Mouse (Mus musculus) frontal cortex, postnatal 14 days (tissue): ENCODE measurements around the gene Myo16.

ENCODE experiments used
- DNase-seq, 2 experiments: peaks; one replicate each; pipeline ENCODE4 v3.0.0; 2022; ENCODE audit warnings: low spot score in 2 of 2

Myo16 gene

DNA sequence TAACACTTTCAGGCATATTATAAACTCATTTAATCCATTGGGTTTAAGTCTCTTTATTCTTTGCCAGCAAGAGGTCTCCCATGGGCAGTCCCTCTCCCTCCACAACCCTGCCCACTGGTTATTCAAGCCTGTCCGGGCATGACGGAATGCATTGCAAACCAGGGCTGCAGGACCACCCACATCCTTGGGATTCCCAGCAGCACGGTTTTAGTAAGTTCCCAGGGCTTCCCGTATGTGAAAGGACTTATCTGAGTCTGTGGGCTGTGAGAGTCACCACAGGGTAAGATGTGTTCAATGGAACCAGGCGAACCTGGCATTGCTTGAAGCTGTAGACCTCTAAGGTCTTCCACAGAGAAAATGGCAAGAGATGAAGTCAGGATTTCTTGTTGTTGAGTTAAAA, 471.6 kb downstream of the Myo16 start:
- no peak for DNase-seq

DNA sequence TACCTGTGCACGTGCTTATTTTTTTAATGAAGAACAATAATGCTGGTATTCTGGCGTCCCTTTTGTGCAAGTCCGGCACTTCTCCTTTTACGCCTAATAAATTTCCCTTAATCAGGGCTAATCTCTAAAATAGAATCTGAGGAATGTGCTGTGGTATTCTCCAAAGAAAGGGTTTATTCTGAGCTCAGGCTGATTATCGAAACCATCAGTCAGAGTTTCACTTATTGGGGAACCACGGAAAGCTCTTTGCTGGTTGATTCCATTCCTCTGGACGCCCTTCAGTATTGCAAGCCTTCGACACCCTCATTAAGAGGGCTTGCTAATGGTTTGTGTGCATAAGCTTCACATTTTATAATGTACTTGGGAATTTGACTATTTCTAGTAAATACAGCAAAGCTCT, 475.0 kb downstream of the Myo16 start:
- no peak for DNase-seq

DNA sequence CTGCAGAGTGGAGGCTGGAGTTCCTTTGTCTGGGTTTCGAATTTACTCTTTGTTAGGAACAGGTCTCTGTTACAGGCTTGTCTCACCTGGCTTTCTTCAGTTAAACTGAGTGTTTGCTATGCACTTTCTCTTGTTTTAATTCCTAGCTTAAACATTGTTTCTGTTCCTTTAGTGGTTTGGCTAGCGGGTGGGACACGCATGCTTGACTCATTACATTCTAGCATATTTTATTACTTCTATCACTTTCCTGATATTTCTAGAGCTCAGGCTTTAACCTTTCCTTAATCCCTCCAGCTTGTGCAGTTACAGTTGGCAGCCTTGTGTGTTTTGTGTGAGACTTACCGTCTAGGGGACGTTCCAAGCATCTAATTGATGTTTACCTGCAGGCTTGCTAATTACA, 476.2 kb downstream of the Myo16 start:
- DNase-seq: no peak

DNA sequence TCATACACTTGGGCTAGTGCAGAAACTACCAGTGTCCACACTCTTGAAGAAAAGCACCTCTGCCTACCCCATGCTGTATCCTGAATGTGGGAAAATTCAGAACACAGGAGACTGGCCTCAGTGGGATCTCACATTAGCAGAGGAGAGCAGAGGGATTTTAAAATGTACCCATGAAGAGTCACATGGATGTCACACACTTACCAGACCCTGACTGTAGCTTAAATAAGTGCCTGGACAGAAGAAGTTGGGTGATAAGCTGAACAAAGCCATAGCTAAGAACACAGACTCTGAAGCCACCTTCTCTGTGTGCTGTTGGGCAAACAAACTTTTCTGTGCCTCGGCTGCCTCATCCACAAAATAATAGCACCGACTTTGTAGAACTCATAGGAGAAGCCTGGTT, 477.3 kb downstream of the Myo16 start:
- no peak for DNase-seq

DNA sequence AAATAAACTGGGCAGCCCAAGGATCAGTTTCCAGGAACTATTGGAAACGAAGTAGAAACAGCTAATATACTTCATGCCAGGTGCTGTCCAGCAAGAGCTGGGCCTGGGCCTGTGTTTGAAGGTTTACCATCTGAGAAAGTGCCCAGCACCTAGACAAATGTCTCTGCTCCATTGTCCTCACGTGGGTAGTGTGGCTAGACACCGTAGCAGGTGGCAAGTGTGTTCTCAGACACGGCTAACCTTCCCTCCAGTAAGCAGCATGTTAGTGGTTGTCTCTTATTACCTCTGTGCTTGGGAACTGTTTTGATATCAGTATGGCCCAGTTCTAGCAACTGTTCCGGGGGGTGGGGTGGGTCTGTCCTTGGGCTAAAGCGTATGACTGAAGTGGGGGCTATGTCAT, 478.9 kb downstream of the Myo16 start:
- no peak for DNase-seq

DNA sequence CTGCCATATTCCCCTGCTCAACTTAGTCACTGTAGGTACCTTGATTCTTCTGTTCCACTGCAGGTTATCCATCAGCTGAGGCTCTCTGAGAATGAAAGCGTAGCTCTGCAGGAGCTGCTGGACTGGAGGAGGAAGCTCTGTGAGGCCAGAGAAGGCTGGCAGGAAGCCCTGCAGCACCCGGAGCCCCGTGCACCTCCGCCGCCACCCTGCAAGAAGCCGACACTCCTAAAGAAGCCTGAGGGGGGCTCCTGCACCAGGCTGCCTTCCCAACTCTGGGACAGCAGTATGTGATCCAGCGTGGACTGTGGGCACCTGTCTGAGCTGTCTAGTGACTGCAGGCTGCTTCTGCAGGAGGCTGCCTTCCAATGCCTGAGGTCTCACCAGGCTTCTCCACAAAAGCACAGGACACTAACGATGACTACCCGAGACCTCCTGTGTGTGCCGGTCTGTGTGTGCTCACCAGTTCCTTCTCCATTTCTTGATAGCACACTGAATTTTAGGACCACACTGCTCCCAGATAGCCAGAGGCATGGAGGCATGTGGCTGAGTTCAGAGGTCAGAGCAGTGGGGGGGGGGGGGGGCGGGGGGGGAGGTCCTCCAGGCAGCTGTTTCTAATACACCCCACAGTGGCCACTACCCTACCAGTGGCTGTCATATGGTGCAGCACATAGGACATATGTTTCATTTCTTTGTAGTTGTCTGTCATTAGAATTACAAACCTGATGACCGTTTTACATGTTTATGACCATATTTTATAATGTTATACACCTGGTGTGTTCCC, 479.8 kb downstream of the Myo16 start:
- DNase-seq: no peak

DNA sequence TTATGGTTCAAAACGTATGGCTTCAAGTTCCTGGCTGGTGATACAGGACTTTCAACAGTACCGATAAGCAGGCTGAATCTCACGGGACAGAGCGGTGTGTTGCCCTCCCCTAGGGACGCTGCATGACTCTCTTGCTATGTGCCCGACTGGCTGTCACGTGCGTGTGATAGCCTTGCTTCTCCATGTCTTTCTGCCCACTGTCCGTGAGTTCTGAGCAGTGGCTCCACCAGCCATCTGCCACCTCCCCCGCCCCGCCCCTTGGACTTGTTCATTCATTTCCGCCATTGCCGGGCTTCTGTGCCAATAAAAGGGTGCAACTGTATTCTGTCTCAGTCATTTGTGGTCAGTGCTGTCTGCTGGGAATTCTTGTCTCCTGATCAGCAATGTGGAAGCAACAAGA, 480.7 kb downstream of the Myo16 start:
- peak in 1 of 2 experiments; percentile 12 for DNase-seq

DNA sequence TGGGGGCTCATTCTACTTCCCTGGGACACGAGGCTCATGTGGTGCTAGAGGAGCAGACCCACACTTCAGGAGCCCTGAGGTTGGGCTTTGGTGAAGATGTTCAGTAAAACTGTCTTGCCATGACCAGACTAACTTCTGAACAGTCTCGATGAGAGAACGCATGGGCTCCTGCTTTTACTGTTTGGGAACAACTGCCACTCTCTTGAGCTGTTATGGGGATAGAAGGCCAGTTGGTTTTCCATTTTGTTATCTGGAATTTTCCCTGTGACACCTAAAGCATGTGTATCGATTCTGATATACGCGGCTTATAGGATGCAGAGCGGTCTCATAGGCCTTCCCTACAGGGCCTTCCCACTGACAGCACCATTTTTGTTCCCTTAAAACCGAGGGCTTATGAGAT, 485.2 kb downstream of the Myo16 start:
- no peak for DNase-seq

DNA sequence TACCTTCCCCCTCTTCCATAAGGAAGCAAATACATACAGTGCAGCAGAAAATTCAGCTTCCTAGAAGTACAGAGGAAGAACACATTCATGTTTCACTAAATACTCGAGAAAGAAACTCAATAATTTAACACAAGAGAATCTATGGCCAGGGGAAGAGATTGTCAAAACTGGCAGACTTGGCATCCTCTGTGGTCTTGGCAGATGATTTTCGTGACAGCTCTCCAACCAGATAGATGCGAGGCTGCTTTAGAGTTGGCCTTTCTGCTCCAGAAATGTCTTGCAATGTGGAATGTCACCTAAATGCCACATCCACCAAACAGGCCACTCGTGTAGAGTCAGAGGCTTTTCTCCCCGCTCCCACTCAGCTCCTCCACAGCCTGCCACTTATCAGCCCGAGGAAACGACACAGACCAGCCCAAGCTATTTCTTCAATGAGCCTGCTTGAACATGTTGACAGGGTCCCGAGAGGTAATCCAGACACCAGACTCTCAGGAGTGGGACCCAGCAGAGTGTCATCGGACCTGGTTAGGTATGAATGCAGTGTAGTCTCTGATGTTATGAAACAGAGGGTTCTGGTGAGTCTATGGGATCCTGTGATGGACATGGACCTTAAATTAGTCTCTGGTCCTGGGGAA, 486.6 kb downstream of the Myo16 start:
- DNase-seq: no peak

DNA sequence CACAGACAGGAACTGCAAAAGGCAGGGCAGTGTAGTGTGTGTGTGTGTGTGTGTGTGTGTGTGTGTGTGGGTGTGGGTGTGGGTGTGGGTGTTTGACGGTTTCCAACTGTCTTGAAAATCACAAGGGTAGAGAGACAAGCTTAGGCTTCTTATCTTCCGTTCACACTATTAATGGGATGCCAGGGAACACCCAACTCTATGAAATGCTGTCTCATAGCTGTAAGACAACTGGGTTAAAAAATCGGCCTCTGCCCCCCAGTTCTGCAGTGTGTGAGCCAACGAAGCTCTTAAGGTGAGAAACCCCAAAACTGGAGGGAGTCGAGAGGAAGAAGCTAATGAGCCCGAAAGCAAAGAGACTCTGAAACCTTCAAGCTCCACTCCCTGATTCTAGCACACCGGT, 487.1 kb downstream of the Myo16 start:
- DNase-seq: no peak

DNA sequence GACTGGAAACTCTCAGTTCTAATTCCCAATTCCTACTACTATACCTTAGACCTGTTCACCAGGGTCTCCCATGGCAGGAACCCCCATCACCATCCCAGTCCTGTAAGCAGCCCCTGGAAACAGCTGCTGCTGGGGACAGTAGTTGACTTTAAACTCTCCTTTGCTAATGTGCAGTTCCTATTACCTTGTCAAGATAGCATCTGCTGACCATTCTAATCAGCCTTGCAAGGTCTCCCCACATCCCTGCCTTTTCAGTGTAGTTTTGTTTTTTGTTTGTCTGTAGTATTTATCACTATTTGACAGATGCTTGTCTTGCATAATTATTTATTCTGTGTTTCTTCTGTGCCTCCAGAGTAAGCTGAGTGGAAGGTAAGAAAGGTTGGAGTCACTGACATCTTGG, 487.6 kb downstream of the Myo16 start:
- no peak for DNase-seq

DNA sequence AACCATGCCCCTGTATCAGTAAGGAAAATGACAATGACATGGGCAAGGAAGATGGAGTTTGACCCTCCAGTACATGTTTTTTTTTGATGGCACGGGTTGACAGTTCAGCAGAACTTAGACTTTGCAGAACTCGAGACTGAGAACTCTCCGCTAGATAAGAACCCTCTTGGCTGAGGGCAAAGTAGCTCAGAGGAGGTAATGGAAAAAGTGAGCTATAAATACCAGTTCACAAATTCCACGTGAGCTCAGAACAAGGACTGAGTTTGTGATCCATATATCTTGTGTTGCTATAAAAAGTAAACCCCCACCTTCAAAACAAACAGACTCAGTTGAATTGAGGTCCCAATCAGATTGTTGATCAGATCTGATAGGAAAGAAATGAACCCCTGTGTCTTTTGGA, 489.5 kb downstream of the Myo16 start:
- DNase-seq: no peak

DNA sequence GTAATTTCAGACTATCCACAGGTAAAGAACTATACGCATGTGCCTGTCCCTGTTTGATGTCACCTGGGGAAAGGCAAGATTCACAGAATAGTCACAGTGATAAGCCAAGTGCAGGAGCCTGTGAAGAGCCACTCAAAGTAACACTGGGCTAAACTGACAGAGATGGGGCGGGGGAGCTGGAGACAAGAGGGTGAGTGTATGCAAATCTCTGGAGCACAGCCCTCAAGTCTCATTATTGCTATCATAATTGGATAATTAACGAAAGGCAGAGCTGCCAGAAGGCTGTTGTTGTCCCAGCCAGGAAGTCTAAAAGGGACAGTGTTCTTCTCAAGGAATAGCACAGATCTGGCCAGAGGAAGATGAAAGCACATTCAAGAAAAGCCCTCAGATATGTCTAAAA, 490.8 kb downstream of the Myo16 start:
- DNase-seq: no peak

DNA sequence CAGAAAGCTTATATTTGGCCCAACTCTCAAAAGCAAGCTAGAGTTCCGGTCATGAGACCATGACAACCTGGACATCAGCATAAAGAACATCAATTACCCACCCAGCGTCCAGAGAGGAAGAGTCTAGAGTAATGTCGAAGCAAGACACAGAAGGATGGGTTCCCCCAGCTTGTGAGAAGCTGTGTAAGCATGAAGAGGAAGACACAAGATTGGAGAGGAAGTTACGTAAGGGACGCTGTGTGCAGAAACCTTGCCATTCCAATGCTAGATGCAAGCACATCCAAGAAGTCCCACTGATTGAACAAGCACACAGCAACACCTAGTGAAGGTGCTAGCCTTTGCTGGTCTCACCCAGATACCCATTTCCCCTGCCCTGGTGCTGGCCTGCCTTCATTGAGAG, 492.0 kb downstream of the Myo16 start:
- DNase-seq: no peak

DNA sequence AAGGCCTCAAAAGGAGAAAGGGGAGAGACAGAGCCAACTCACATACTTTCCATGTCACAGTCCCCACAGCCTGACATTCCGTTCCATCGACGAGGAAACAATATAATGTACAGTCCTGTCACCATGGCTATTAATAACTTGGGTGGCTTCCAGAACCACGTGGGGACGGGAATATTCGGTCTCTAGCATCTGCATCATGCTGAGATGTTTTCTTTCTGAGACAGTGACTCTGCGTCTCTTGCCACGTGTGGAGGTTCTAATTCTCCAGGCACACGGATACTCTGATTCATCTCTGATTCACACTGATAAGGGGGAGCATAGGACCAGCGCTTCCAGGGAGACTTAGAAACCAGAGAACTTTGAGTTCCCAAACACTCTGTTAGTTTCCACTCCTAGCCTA, 492.8 kb downstream of the Myo16 start:
- no peak for DNase-seq

DNA sequence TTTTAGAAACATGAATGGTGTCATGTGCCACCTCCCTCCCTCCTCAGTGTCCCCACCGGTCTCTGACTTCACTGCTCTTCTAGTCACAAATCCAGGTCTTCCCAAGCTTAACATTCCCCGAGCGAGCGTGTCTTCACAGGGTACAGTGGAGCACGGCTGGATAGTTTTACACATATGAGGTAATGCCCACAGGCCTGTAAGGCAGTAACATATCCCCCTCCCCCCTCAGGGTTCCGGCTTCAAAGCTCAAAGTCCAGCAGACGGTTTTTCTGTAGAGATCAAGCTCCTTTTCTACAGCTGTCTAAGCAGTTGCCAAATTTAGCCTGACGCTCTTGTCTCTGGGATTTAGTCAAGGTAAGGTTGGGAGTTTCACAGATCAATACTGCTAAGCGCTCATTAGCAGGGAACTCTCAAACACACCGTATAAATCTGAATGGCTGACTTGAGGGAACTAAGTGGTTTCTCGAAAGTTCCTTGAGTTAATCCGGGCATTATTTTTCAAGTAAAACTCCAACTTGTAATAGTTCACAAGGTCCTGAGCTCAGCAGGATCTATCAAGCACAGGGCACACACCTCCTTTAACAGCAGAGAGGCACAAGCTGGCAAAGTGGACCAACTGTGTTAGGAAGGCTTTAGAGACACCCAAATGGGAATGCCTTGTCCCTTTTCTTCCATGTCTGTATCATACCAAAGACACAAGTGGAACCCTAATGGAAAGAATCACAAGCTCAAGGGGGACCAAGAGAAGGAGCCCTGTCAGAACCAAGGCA, 498.0 kb downstream of the Myo16 start:
- DNase-seq: no peak

DNA sequence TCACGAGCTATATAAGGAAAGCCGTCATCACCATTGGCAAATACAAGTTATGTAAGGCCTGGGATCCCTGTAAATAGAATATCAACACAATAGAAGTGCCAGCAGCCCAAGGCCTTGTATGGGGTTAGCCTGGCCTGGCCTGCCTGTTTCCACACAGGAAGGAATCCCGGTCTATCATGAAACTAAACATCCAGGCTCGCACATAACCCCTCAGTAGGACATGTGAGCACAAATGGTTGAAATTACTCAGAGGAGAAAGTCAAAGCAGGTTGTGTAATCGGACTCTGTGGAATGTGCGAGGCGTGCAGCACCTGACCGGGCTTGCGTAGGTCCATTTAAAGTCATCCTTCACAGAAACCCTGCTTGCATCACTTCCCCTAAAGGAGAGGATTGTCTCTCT, 499.6 kb downstream of the Myo16 start:
- DNase-seq: no peak

DNA sequence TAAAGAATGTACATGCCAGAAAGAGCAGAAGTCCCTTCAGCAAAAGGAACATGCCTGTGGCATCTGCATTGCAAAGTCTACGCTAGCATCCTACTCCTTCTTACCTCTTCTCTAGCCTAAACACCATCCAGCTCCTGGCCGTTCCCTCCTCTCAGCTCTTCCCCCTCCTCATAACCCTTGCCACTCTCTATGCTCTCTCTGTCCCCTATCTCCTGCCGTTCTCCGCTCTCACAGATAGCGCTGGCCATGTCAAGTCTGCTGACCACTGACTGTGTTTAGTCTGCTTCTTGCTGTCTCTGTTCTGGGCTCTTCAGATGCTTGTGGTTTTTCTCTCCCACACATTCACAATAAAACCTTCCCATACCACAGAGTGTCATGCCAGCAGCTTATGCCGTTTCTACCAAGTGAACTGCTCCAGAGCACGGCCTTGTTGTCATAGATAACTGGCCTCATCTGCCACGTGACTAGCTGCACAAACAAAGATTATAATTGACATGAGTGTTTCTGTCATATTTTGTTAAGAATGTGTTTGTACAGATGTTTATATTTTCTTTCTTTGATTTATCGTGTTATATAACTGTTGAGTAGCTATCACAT, 501.3 kb downstream of the Myo16 start:
- DNase-seq: no peak

DNA sequence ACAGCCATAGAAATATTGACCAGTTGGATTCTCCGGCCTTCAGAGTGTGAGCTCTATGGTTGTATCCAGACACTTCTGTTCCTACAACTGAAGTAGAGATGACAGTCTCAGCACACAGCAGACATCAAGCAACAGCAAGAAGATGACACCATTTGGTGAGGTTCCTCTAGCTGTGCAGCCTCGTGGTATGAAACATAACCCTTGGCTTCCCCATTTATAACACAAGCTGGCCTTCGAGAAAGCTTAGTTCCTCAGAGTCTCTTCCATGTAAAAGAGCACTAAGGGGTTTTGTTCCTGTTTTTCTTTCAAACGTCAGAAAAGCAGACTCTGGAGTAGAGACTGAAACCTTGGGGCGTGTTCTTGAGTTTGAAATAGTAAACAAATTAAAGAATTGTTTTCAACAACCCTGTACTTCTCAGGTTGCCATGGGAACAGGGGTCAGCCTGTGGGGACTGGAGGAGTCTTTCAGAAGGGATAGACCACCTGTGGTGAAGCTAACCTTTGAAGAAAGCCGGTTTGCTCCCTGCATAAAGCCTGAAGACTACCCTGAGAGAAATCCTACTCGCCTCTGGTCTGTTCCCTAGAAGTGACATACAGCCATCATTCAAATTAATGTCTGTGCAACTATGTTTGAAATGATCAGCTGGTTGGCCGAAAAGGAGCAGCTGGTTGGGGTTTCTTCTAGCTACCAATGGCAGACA, 510.2 kb downstream of the Myo16 start:
- DNase-seq: no peak

DNA sequence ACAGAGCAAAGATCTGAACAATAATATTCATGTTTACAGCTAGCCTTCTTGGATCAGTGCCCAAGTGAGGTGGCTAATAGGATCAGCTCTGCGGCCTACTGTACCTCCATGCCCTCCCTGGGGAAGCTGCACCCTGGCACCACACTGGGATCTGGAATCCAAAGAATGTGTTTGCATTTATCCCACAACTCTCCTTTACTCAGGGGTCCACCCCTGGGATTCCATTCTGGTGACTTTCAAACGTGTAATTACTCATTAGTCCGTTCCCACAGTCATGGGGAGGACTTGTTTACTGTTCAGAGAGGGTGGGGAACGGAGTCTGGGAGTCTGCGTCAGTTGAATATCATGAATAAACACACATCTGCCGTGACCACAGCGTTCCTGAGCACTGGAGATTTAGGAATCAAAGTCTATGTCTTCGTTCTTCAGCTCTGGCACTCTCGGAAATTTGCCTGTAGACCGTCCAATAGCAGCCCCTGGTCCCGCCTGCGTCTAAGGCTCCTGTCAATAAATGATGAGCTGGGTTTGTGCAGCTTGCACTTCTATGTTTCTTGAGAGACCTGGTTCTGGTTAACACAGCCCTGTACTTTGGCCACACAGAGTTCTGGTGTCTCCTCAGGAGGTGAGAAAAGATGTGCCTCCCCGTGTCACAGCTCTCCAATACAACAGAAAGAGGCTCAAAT, 511.3 kb downstream of the Myo16 start:
- DNase-seq: no peak

DNA sequence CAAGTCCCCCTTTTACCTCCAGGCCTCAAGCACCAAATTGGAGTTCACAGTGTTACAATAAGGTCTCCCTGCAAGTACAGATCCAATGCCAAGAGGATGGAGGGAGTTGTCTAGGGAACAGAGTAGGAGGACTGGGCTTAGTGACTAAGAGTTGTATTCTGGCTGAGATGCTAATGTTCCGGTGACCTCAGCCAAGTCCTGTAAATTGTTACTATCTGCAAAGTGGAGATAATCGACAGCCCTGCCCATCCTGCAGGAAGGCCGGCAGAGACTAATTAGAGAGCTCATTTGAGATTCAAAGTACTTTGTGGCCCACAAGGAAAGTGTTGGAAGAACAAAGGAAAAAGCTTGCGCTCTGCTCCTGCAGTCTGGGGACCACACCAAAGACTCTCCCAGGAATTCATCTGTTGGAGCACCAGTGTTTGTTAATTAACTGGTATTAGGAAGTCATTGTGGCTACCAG, 512.1 kb downstream of the Myo16 start:
- no peak for DNase-seq
